Mouse (Mus musculus) adrenal gland, adult 8-10 months (tissue): ENCODE results near the gene Tfap4. TPM values are rescaled to one million over a fixed set of nuclear protein-coding genes. Genes with fewer than 3 reads are reported as not detected.

Source experiments
- DNase-seq: peaks from one replicate; pipeline ENCODE4 v3.0.0; 2022
- total RNA-seq, 4 experiments: library from RNA; stranded (reverse); gene quantifications; 2 replicates each; pipeline ENCODE4 v1.2.4; 2022

The Tfap4 gene
- total RNA-seq, result 10 to 100 TPM in 1 of 4 experiments, 1 to 10 TPM in 3; 6.1 to 10.8 (median 7.6) TPM

GRCm38 (mm10) chr16:4559715-4560144 lies at the start of gene Tfap4:
TSS of gene Tfap4 (minus strand) at chr16:4559854.
- peak; percentile 85 for DNase-seq

- DNase-seq, result no peak
Measured at GRCm38 (mm10) chr16:4608532-4609059, 48.9 kb upstream of the Tfap4 start.

- DNase-seq, result peak; percentile 73
Measured at GRCm38 (mm10) chr16:4607818-4608531, 48.3 kb upstream of the Tfap4 start.

- DNase-seq, result no peak
Measured at GRCm38 (mm10) chr16:4606431-4607084, 46.9 kb upstream of the Tfap4 start.

GRCm38 (mm10) chr16:4605514-4606131 lies 46.0 kb upstream of the Tfap4 start:
- DNase-seq, result no peak

GRCm38 (mm10) chr16:4604293-4604837 lies 44.7 kb upstream of the Tfap4 start:
- DNase-seq, result no peak

GRCm38 (mm10) chr16:4603453-4603837 lies 43.8 kb upstream of the Tfap4 start:
- no peak for DNase-seq

GRCm38 (mm10) chr16:4602766-4603452 lies 43.3 kb upstream of the Tfap4 start:
- peak; percentile 18 for DNase-seq

GRCm38 (mm10) chr16:4602189-4602588 lies 42.5 kb upstream of the Tfap4 start:
- DNase-seq, result no peak

GRCm38 (mm10) chr16:4600701-4601310 lies 41.2 kb upstream of the Tfap4 start:
- DNase-seq, result no peak

- no peak for DNase-seq
Measured at GRCm38 (mm10) chr16:4599616-4600015, 40.0 kb upstream of the Tfap4 start.

- no peak for DNase-seq
Measured at GRCm38 (mm10) chr16:4598891-4599543, 39.4 kb upstream of the Tfap4 start.

GRCm38 (mm10) chr16:4598041-4598440 lies 38.4 kb upstream of the Tfap4 start:
- no peak for DNase-seq

- no peak for DNase-seq
Measured at GRCm38 (mm10) chr16:4597296-4597695, 37.6 kb upstream of the Tfap4 start.

- DNase-seq, result no peak
Measured at GRCm38 (mm10) chr16:4596836-4597235, 37.2 kb upstream of the Tfap4 start.

- DNase-seq, result no peak
Measured at GRCm38 (mm10) chr16:4596141-4596728, 36.6 kb upstream of the Tfap4 start.

GRCm38 (mm10) chr16:4595527-4595963 lies 35.9 kb upstream of the Tfap4 start:
- no peak for DNase-seq

GRCm38 (mm10) chr16:4594814-4595526 lies 35.3 kb upstream of the Tfap4 start:
- no peak for DNase-seq

GRCm38 (mm10) chr16:4593971-4594813 lies 34.5 kb upstream of the Tfap4 start, which contains the start of gene Glis2:
TSS of gene Glis2 (plus strand) at chr16:4594713.
- DNase-seq, result peak; percentile 47
